In the genomic region with DNA sequence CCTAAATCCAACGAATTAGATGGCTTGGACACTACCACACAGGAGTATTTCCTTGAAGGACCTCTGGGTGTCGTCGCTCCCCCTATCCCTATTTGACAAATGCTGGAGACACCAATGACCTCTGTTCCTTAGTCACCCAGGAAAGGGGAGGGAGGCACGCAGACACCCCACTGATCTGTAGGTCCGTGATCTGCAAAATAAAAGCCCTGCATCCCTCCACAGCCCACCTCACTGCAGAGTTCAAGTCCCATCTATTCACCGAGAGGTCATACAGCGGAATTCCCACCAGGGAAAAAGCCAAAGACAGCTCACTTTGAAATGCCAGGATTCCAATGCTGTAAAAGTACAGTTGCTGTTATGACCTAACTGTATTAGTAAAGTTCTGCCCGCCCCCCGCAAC, we compare ENCODE assay signal across 11 mouse cellular contexts. TPM values are rescaled to one million over a fixed set of nuclear protein-coding genes. Genes with fewer than 3 reads are reported as not detected.
DNase-seq lines count a peak whose midpoint lies in the region; ATAC-seq and TF ChIP-seq lines count a peak whose summit lies in the region.
"Had no signal": no experiment of that assay in that cellular context is flagged by ENCODE, and none has a peak within 500 bp of the region (broad histone marks: within the 10 kb centered on the region; RNA-seq: fewer than 3 reads in every experiment).

No protein-coding gene starts in this region.

- H3K4me1 ChIP-seq in heart, embryonic 12.5 days (replicated peaks): peaks cover 9% of the 10 kb centered on the region; the same call in 1 of the 2 replicates
- no peaks in the 10 kb centered on the region for H3K4me1 ChIP-seq in forebrain, postnatal 0 days (ENCODE audit: insufficient read depth)
- H3K4me1 ChIP-seq in midbrain, embryonic 10.5 days: peaks cover 11% of the 10 kb centered on the region

- H3K36me3 ChIP-seq in heart, embryonic 12.5 days: no peaks in the 10 kb centered on the region
- H3K36me3 ChIP-seq in forebrain, postnatal 0 days (ENCODE audit: insufficient read depth): no peaks in the 10 kb centered on the region
- H3K36me3 ChIP-seq in midbrain, embryonic 10.5 days: no peaks in the 10 kb centered on the region

- TF ChIP-seq CTCF in forebrain, postnatal 0 days (IDR thresholded peaks at IDR 0.05; ENCODE audit: low read depth): 0 out of 2 replicates have a peak, but pooled peaks have one; percentile 3

- 10% methylated on average over 9 of the region's 9 CpGs for WGBS in heart, embryonic 12.5 days
- 6% methylated on average over 9 of the region's 9 CpGs for WGBS in forebrain, postnatal 0 days
- WGBS in midbrain, embryonic 10.5 days: 2% methylated on average over 9 of the region's 9 CpGs

- H3K27me3 ChIP-seq in heart, embryonic 12.5 days (replicated peaks): 0 out of 2 replicates have a peak, but pooled peaks cover 3% of the 10 kb centered on the region
- H3K27me3 ChIP-seq in forebrain, postnatal 0 days (ENCODE audit: insufficient read depth, low read length): no peaks in the 10 kb centered on the region
- peaks cover 3% of the 10 kb centered on the region; the same call in 1 of the 2 replicates for H3K27me3 ChIP-seq in midbrain, embryonic 10.5 days (ENCODE audit: low read depth, poor library complexity, severe bottlenecking)

- H3K27ac ChIP-seq in heart, embryonic 12.5 days (ENCODE audit: poor library complexity, severe bottlenecking): no peak overlapping the region
- no peak overlapping the region for H3K27ac ChIP-seq in forebrain, postnatal 0 days (ENCODE audit: low read depth, low read length)
- no peak overlapping the region for H3K27ac ChIP-seq in midbrain, embryonic 10.5 days (replicated peaks)

- no peak for DNase-seq in heart, postnatal 14 days
- peak; percentile 83 for DNase-seq in ES-CJ7 (ENCODE audit: low read depth, low spot score)
- no peak for DNase-seq in forebrain, postnatal 0 days
- no peak for DNase-seq in midbrain, embryonic 10.5 days (ENCODE audit: low spot score)
- DNase-seq in right cerebral cortex, postnatal 4 days: no peak
- no peak for DNase-seq in cerebellum, postnatal 25 days
- DNase-seq in right cerebral cortex, postnatal 36 days (ENCODE audit: low spot score in 2 of 2): no peak

- H3K9me3 ChIP-seq in heart, embryonic 12.5 days (replicated peaks): no peaks in the 10 kb centered on the region
- no peaks in the 10 kb centered on the region for H3K9me3 ChIP-seq in forebrain, postnatal 0 days (ENCODE audit: low read length)
- no peaks in the 10 kb centered on the region for H3K9me3 ChIP-seq in midbrain, embryonic 10.5 days (replicated peaks)

- no peak overlapping the region for H3K9ac ChIP-seq in heart, embryonic 12.5 days
- H3K9ac ChIP-seq in forebrain, postnatal 0 days: no peak overlapping the region

- H3K4me2 ChIP-seq in heart, embryonic 12.5 days: peak overlapping the region; percentile 91
- H3K4me2 ChIP-seq in forebrain, postnatal 0 days (ENCODE audit: low read depth): peak overlapping the region; percentile 92

- intact Hi-C loops in heart, postnatal 14 days (cut with DNase I): loop anchor here (2.0 to 5.0 kb wide), 3 partner anchors 789 to 861 kb away; a partner anchor contains a TSS

- ATAC-seq in heart, embryonic 12.5 days (ENCODE audit: insufficient number of reproducible peaks, low FRiP score): no peak
- ATAC-seq in forebrain, postnatal 0 days: no peak

- H3K4me3 ChIP-seq in heart, embryonic 12.5 days: no peak overlapping the region; the same call in 1 of the 2 replicates
- H3K4me3 ChIP-seq in forebrain, postnatal 0 days (ENCODE audit: low read depth, low read length): no peak overlapping the region
- H3K4me3 ChIP-seq in midbrain, embryonic 10.5 days: peak overlapping the region; percentile 67

RNA-seq across cellular contexts. Expression of a gene that starts 12.4 kb away (rescaled TPM):
- not detected in 2 replicates for polyA plus RNA-seq in heart, embryonic 12.5 days (2016; fragmentation: Nextera tagmentation; extraction: Ambion mirVana)
- total RNA-seq in heart, postnatal 14 days (2021): not detected
- total RNA-seq in forebrain, postnatal 0 days (2014; rRNA removed): not detected in 2 replicates
- polyA plus RNA-seq in forebrain, postnatal 0 days (2015; fragmentation: Nextera tagmentation; extraction: Ambion mirVana): not detected in 2 replicates
- not detected in 2 replicates for polyA plus RNA-seq in midbrain, embryonic 10.5 days (2016; fragmentation: Nextera tagmentation; extraction: Ambion mirVana)
- polyA plus RNA-seq: brain, embryonic 14.5 days; CD4-positive, CD25-positive, alpha-beta regulatory T cell, adult 4 months; gonadal fat pad, adult 2 months had no signal

RNA-seq across cellular contexts. Expression of a gene that starts 21.2 kb away (rescaled TPM):
- 98.2 and 103 TPM in 2 replicates for polyA plus RNA-seq in heart, embryonic 12.5 days (2016; fragmentation: Nextera tagmentation; extraction: Ambion mirVana)
- total RNA-seq in heart, postnatal 14 days (2021): 10 to 100 TPM; 22.3 to 22.7 TPM
- 81.7 and 90.9 TPM in 2 replicates for total RNA-seq in forebrain, postnatal 0 days (2014; rRNA removed)
- polyA plus RNA-seq in forebrain, postnatal 0 days (2015; fragmentation: Nextera tagmentation; extraction: Ambion mirVana): 72.7 and 85.3 TPM in 2 replicates
- polyA plus RNA-seq in midbrain, embryonic 10.5 days (2016; fragmentation: Nextera tagmentation; extraction: Ambion mirVana): 146 and 162 TPM in 2 replicates

RNA-seq across cellular contexts. Expression of a gene that starts 28.6 kb away (rescaled TPM):
- polyA plus RNA-seq in heart, embryonic 12.5 days (2016; fragmentation: Nextera tagmentation; extraction: Ambion mirVana): not detected in 2 replicates
- total RNA-seq in heart, postnatal 14 days (2021): not detected
- total RNA-seq in forebrain, postnatal 0 days (2014; rRNA removed): not detected in 2 replicates
- not detected in 2 replicates for polyA plus RNA-seq in forebrain, postnatal 0 days (2015; fragmentation: Nextera tagmentation; extraction: Ambion mirVana)
- polyA plus RNA-seq in midbrain, embryonic 10.5 days (2016; fragmentation: Nextera tagmentation; extraction: Ambion mirVana): not detected in 2 replicates
- polyA plus RNA-seq: brain, embryonic 14.5 days; CD4-positive, CD25-positive, alpha-beta regulatory T cell, adult 4 months; gonadal fat pad, adult 2 months had no signal

RNA-seq across cellular contexts. Expression of a gene that starts 46.8 kb away (rescaled TPM):
- polyA plus RNA-seq in heart, embryonic 12.5 days (2016; fragmentation: Nextera tagmentation; extraction: Ambion mirVana): not detected in 2 replicates
- total RNA-seq in heart, postnatal 14 days (2021): not detected
- total RNA-seq in forebrain, postnatal 0 days (2014; rRNA removed): not detected in 2 replicates
- not detected in 2 replicates for polyA plus RNA-seq in forebrain, postnatal 0 days (2015; fragmentation: Nextera tagmentation; extraction: Ambion mirVana)
- polyA plus RNA-seq in midbrain, embryonic 10.5 days (2016; fragmentation: Nextera tagmentation; extraction: Ambion mirVana): 0.06 and 0.07 TPM in 2 replicates
- polyA plus RNA-seq: brain, embryonic 14.5 days; gonadal fat pad, adult 2 months had no signal
